Mouse (Mus musculus) ES-E14 (cell line): ENCODE measurements at regions not wholly inside any gene's neighbourhood (a gene's known extent, or its start where the extent isn't known, plus 50 kb on each side); places are given as distances from the start of the nearest gene placed in this dataset.

Experiments used
- CHD2 ChIP-seq: IDR thresholded peaks from 2 replicates; pipeline ENCODE4 v1.6.1; 2014; ENCODE audit warnings: mild to moderate bottlenecking, low read depth, low read length, inconsistent platforms
- MAFK ChIP-seq: IDR thresholded peaks from 2 replicates; pipeline ENCODE4 v1.6.1; 2014; ENCODE audit warnings: mild to moderate bottlenecking, low read depth, low read length, inconsistent platforms; ENCODE audit not compliant: insufficient read depth
- ZC3H11A ChIP-seq: IDR thresholded peaks from 2 replicates; pipeline ENCODE4 v1.6.1; 2012; ENCODE audit warnings: low read depth, mild to moderate bottlenecking, inconsistent platforms, low read length, borderline replicate concordance
- ZNF384 ChIP-seq: IDR thresholded peaks from 2 replicates; pipeline ENCODE4 v1.6.1; 2012; ENCODE audit warnings: low read depth, low read length, inconsistent platforms

DNA sequence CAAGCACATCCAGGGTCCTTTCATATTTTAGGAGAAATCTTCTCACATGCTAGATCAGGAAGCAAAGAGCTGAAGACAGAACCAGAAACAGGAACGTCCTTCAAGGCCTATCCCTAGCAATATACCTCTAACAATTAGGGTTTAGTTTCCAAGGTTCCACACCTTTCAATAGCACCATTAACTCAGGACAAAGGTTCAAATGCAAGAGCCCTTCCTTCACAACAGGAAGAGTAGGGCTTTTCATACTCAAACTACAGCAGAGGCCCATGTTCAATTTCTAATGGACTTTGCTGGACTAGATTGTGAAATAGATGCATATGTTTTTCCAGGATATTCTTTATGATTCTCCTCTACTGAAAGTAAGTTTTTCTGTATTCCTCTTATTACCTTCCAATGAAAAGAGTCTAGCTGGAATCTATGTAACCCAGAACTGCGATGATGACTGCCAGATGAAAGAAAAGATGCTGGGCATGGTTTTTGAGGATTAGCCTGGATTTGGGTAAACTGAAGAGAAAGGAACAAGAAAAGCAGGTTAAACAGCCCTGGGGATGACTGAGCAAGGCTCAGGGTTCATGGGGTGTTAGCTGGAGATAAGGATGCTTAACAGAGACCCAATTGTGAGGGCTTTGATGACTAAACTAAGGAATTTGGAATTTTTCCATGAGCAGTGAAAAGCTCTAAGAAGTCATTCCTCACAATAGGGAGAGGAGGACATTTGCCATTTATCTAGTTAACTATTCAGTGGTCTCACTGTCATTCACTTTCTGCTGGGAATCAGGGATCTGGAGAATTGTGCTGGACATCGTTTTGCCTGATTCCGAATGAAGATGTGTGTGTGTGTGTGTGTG lies 215.9 kb downstream of the Klf6 start:
- no peak for TF ChIP-seq ZNF384
- TF ChIP-seq CHD2, result no peak
- TF ChIP-seq MAFK, result no peak
- TF ChIP-seq ZC3H11A, result no peak
